Mouse (Mus musculus): ENCODE data around the gene Gsx1. TPM values are rescaled to one million over a fixed set of nuclear protein-coding genes. Genes with fewer than 3 reads are reported as not detected.

Gsx1 gene
- polyA plus RNA-seq (2012; rRNA removed): not detected in 2 replicates

GRCm38 (mm10) chr5:147188571-147188975 lies at the start of gene Gsx1:
TSS of gene Gsx1 (plus strand) at chr5:147188696.
- under 1% methylated on average over 37 of the region's 37 CpGs for WGBS

DNA sequence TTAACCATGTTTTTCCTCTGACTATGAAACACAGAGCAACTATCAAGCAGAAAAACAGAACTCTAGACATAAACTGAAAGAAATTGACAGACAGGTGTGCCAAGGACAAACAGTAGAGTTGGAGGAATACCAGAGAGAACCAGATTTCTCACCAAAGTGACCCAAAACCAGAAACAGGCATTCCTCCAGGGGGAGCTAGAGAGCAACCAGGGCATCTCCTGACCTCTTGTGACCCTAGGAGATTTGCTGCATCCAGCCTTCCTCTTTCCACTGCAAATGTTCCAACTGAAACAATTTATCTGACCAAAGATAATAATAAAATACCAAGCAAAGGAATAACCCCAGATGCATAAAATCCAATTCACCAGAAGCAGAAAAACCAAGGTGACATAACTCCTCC lies 41.2 kb upstream of the Gsx1 start:
- TF ChIP-seq POLR2A (IDR thresholded peaks at IDR 0.05; ENCODE audit: borderline replicate concordance, extremely low read depth, low read depth, low read length): no peak
- TF ChIP-seq CTCF (IDR thresholded peaks at IDR 0.05; ENCODE audit: insufficient read depth, low read length): peak; percentile 38; the same call in 1 of the 2 replicates
- no peaks in the 10 kb centered on the region for H3K4me1 ChIP-seq (ENCODE audit: control insufficient read depth, insufficient read depth, low read length)
- DNase-seq: no peak
- H3K4me3 ChIP-seq (replicated peaks; ENCODE audit: extremely low read depth, low read depth, low read length): no peak overlapping the region

More at GRCm38 (mm10) chr5:147188571-147188975, at the start of gene Gsx1:
- Histone ChIP-seq H3K4me3 (replicated peaks; ENCODE audit: extremely low read depth, low read depth, low read length) (no peak within 1 kb of the TSS), H3K4me1 (ENCODE audit: control insufficient read depth, insufficient read depth, low read length) (peaks cover 9% of the 10 kb centered on the region)
- peak; percentile 41 for DNase-seq
- TF ChIP-seq POLR2A (IDR thresholded peaks at IDR 0.05; ENCODE audit: borderline replicate concordance, extremely low read depth, low read depth, low read length) (no peak), CTCF (IDR thresholded peaks at IDR 0.05; ENCODE audit: insufficient read depth, low read length) (no peak)

DNA sequence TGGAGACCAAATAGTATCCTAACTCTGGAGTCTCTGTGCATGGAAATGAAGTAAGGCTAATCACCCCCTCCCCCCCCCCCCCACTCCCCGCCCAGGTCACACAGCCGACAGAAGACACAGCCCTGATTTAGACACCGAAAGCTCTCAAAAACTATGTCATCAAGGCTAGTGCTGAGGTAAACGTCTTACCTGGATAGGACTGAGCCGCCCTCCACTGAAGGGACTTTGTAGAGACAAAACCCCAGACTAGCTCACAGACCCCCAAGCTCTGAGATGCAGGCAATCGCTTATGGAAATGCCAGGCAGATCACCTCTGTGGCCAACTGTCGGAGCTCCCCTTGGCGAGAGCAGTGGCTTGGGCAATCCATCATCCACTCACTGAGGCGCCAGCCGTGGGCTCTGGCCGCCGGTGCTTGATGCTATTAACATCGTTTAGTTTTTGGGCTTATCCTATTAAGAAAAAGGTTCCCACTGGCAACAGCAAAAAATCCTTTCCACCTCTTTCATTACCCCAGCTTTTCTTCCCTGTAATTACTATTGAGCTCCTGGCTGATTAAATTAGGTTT lies 33.6 kb upstream of the Gsx1 start:
- WGBS: 18% methylated on average over 13 of the region's 13 CpGs
- no peaks in the 10 kb centered on the region for H3K4me1 ChIP-seq (ENCODE audit: control insufficient read depth, insufficient read depth, low read length)
- H3K4me3 ChIP-seq (replicated peaks; ENCODE audit: extremely low read depth, low read depth, low read length): no peak overlapping the region
- DNase-seq: no peak
- TF ChIP-seq CTCF (IDR thresholded peaks at IDR 0.05; ENCODE audit: insufficient read depth, low read length) (no peak), POLR2A (IDR thresholded peaks at IDR 0.05; ENCODE audit: borderline replicate concordance, extremely low read depth, low read depth, low read length) (no peak)

- WGBS: 24% methylated on average over 13 of the region's 13 CpGs
- Histone ChIP-seq H3K4me3 (replicated peaks; ENCODE audit: extremely low read depth, low read depth, low read length) (no peak overlapping the region), H3K4me1 (ENCODE audit: control insufficient read depth, insufficient read depth, low read length) (no peaks in the 10 kb centered on the region)
- no peak for TF ChIP-seq POLR2A (IDR thresholded peaks at IDR 0.05; ENCODE audit: borderline replicate concordance, extremely low read depth, low read depth, low read length)
- TF ChIP-seq CTCF (IDR thresholded peaks at IDR 0.05; ENCODE audit: insufficient read depth, low read length): no peak
- DNase-seq: no peak
Measured at GRCm38 (mm10) chr5:147155449-147156133, 32.9 kb upstream of the Gsx1 start.

- Histone ChIP-seq H3K4me3 (replicated peaks; ENCODE audit: extremely low read depth, low read depth, low read length) (no peak overlapping the region), H3K4me1 (ENCODE audit: control insufficient read depth, insufficient read depth, low read length) (no peaks in the 10 kb centered on the region)
- no peak for TF ChIP-seq POLR2A (IDR thresholded peaks at IDR 0.05; ENCODE audit: borderline replicate concordance, extremely low read depth, low read depth, low read length)
- no peak for TF ChIP-seq CTCF (IDR thresholded peaks at IDR 0.05; ENCODE audit: insufficient read depth, low read length)
- whole genome bisulfite sequencing: 34% methylated on average over 3 of the region's 3 CpGs
- no peak for DNase-seq
Measured at GRCm38 (mm10) chr5:147156376-147156775, 32.1 kb upstream of the Gsx1 start.

- no peak for DNase-seq
- no peaks in the 10 kb centered on the region for H3K4me1 ChIP-seq (ENCODE audit: control insufficient read depth, insufficient read depth, low read length)
- no peak overlapping the region for H3K4me3 ChIP-seq (replicated peaks; ENCODE audit: extremely low read depth, low read depth, low read length)
- TF ChIP-seq CTCF (IDR thresholded peaks at IDR 0.05; ENCODE audit: insufficient read depth, low read length): no peak
- TF ChIP-seq POLR2A (IDR thresholded peaks at IDR 0.05; ENCODE audit: borderline replicate concordance, extremely low read depth, low read depth, low read length): no peak
- WGBS: 71% methylated on average over 7 of the region's 7 CpGs
Measured at GRCm38 (mm10) chr5:147157441-147157840, 31.1 kb upstream of the Gsx1 start.

DNA sequence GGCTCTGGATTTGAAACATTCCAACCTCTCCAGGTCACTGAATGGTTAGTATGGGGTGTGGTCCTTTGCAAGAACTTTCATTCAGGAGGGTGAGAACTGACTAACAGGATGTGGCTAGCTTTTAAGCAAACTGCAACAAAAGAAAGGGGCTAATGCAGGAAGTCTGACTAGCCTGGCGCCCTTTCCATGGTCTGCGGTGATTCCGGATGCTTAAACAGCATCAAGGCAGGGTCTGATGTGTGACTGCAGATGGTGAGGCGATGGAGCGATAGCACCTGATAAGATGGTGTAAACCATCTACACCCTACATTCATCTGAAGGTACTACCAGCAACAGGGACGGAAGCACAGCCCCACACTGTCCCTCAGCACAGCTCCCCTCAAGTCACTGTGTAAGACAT lies 29.2 kb upstream of the Gsx1 start:
- TF ChIP-seq POLR2A (IDR thresholded peaks at IDR 0.05; ENCODE audit: borderline replicate concordance, extremely low read depth, low read depth, low read length) (no peak), CTCF (IDR thresholded peaks at IDR 0.05; ENCODE audit: insufficient read depth, low read length) (no peak)
- WGBS: 58% methylated on average over 6 of the region's 6 CpGs
- H3K4me1 ChIP-seq (ENCODE audit: control insufficient read depth, insufficient read depth, low read length): no peaks in the 10 kb centered on the region
- DNase-seq: no peak
- no peak overlapping the region for H3K4me3 ChIP-seq (replicated peaks; ENCODE audit: extremely low read depth, low read depth, low read length)

DNA sequence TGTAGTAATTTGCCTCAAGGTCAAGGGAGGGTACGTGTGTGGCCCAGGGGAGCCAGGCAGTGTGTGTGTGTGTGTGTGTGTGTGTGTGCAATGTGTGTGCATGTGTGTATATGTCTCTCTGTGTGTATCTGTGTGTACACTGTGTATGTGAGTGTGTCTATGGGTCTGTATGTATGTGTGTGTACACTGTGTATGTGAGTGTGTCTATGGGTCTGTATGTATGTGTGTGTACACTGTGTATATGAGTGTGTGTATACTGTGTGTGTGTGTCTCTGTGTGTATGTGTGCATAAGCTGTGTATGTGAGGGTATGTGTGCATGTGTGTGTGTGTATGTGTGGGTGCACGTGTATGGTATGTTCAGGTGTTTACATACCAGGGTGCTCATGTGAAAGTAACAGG lies 28.7 kb upstream of the Gsx1 start:
- WGBS: 71% methylated on average over 2 of the region's 2 CpGs
- TF ChIP-seq CTCF (IDR thresholded peaks at IDR 0.05; ENCODE audit: insufficient read depth, low read length): no peak
- TF ChIP-seq POLR2A (IDR thresholded peaks at IDR 0.05; ENCODE audit: borderline replicate concordance, extremely low read depth, low read depth, low read length): no peak
- no peak for DNase-seq
- Histone ChIP-seq H3K4me3 (replicated peaks; ENCODE audit: extremely low read depth, low read depth, low read length) (no peak overlapping the region), H3K4me1 (ENCODE audit: control insufficient read depth, insufficient read depth, low read length) (no peaks in the 10 kb centered on the region)

GRCm38 (mm10) chr5:147165060-147165459 lies 23.4 kb upstream of the Gsx1 start:
- TF ChIP-seq CTCF (IDR thresholded peaks at IDR 0.05; ENCODE audit: insufficient read depth, low read length) (no peak), POLR2A (IDR thresholded peaks at IDR 0.05; ENCODE audit: borderline replicate concordance, extremely low read depth, low read depth, low read length) (no peak)
- DNase-seq: no peak
- WGBS: 81% methylated on average over 6 of the region's 6 CpGs
- Histone ChIP-seq H3K4me1 (ENCODE audit: control insufficient read depth, insufficient read depth, low read length) (no peaks in the 10 kb centered on the region), H3K4me3 (replicated peaks; ENCODE audit: extremely low read depth, low read depth, low read length) (no peak overlapping the region)

GRCm38 (mm10) chr5:147170088-147170487 lies 18.4 kb upstream of the Gsx1 start:
- 88% methylated on average over 7 of the region's 7 CpGs for WGBS
- no peak for DNase-seq
- H3K4me1 ChIP-seq (ENCODE audit: control insufficient read depth, insufficient read depth, low read length): no peaks in the 10 kb centered on the region
- TF ChIP-seq POLR2A (IDR thresholded peaks at IDR 0.05; ENCODE audit: borderline replicate concordance, extremely low read depth, low read depth, low read length) (no peak), CTCF (IDR thresholded peaks at IDR 0.05; ENCODE audit: insufficient read depth, low read length) (no peak)
- H3K4me3 ChIP-seq (replicated peaks; ENCODE audit: extremely low read depth, low read depth, low read length): no peak overlapping the region

Data from lung, adult 2 months (tissue).